Mouse (Mus musculus): Measurements from ENCODE around the gene Filip1l.

DNA sequence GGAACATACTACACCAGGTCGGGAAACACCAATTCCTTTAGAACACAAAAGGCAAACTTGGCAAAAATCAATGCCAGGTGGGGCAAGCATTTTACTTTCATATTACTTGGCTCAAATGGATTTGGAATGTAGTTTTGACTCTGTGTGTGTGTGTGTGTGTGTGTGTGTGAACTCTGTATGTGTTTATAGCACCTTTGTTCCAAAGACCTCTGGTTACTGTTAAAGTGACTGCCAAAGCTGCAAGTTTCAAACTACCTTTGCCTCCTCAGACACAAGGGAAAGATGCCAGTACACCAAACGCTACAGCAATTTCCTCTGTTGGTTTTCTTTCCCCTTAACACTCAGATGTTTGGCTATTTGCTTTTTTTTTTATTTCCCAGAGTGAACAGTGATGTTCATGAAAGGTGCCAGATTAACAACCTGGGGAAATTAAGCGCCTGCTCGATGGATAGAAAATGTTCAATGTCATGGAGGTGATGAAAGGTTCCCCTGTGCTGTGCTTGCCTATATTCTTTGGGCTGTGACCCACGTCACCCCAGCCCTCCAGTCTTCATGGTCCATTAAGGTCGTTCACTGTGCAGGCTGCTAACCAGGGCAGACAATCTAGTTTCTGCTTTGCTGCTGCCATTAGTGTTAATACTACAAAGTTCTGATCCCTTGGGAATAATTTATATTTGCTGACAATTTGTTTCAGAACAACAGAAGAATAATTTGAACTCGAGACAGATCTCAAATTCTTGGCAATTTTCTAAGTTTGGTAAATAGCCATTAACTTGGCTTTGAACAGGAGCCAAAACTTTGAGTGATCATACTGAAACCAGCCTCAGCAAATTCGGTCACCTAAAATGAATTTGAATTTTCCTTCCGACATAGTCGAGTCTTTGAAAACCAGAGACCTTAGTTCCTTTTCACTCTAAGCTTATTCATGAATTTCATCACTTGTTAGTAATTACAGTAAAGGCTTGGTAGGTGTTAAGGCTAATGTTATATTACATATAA lies 92.5 kb downstream of the Filip1l start:
- no peak for TF ChIP-seq CHD2 (IDR thresholded peaks at IDR 0.05; ENCODE audit: low read depth, low read length)
- TF ChIP-seq ZNF384 (IDR thresholded peaks at IDR 0.05; ENCODE audit: low read depth, low read length): no peak
- TF ChIP-seq HCFC1 (IDR thresholded peaks at IDR 0.05; ENCODE audit: borderline replicate concordance, insufficient read depth, low read length): no peak
- TF ChIP-seq MAFK (IDR thresholded peaks at IDR 0.05; ENCODE audit: insufficient read depth, low read depth, low read length): no peak
- TF ChIP-seq ZC3H11A (IDR thresholded peaks at IDR 0.05; ENCODE audit: borderline replicate concordance, low read depth, low read length): no peak
